Mouse (Mus musculus) urinary bladder, adult 2 months (tissue): ENCODE measurements around the gene Fut9. TPM values are rescaled to one million over a fixed set of nuclear protein-coding genes. Genes with fewer than 3 reads are reported as not detected.

Experiments used
- DNase-seq: peaks from one replicate; pipeline ENCODE4 v3.0.0; 2022; ENCODE audit warnings: low spot score
- polyA plus RNA-seq: library from polyadenylated mRNA; depleted of rRNA; stranded (reverse); fragments of >200 nt; gene quantifications from 2 replicates; pipeline ENCODE4 v1.2.3, GENCODE M21; 2012; rRNA removed

The Fut9 gene
- 2.2 and 2.8 TPM in 2 replicates for polyA plus RNA-seq

- DNase-seq = peak; percentile 28
These were observed at the start of gene Fut9 for GRCm38 (mm10) chr4:25799476-25800283. TSS of gene Fut9 (minus strand) at chr4:25800244.

- DNase-seq = no peak
These were observed 15.7 kb upstream of the Fut9 start for GRCm38 (mm10) chr4:25815783-25816182.

- DNase-seq = no peak
These were observed 13.3 kb upstream of the Fut9 start for GRCm38 (mm10) chr4:25813340-25813739.

- no peak for DNase-seq
These were observed 10.0 kb upstream of the Fut9 start for GRCm38 (mm10) chr4:25810058-25810457.

GRCm38 (mm10) chr4:25801751-25802150, 1.7 kb upstream of the Fut9 start:
- DNase-seq = no peak

- DNase-seq = no peak
These were observed 206 bp upstream of the Fut9 start for GRCm38 (mm10) chr4:25800284-25800616.

GRCm38 (mm10) chr4:25799051-25799475, 981 bp downstream of the Fut9 start:
- DNase-seq = no peak

GRCm38 (mm10) chr4:25798412-25798811, 1.6 kb downstream of the Fut9 start:
- DNase-seq = no peak

GRCm38 (mm10) chr4:25796149-25796548, 3.9 kb downstream of the Fut9 start:
- DNase-seq = no peak

- no peak for DNase-seq
These were observed 14.8 kb downstream of the Fut9 start for GRCm38 (mm10) chr4:25785276-25785675.

- no peak for DNase-seq
These were observed 31.4 kb downstream of the Fut9 start for GRCm38 (mm10) chr4:25768657-25769056.

- no peak for DNase-seq
These were observed 37.0 kb downstream of the Fut9 start for GRCm38 (mm10) chr4:25763091-25763490.

GRCm38 (mm10) chr4:25757909-25758548, 42.0 kb downstream of the Fut9 start:
- no peak for DNase-seq

GRCm38 (mm10) chr4:25741553-25741952, 58.5 kb downstream of the Fut9 start:
- DNase-seq = no peak

GRCm38 (mm10) chr4:25738782-25739181, 61.3 kb downstream of the Fut9 start:
- no peak for DNase-seq

- DNase-seq = no peak
These were observed 78.5 kb downstream of the Fut9 start for GRCm38 (mm10) chr4:25721576-25721975.

- no peak for DNase-seq
These were observed 86.1 kb downstream of the Fut9 start for GRCm38 (mm10) chr4:25713907-25714306.

GRCm38 (mm10) chr4:25684976-25685375, 115.1 kb downstream of the Fut9 start:
- DNase-seq = no peak

GRCm38 (mm10) chr4:25664196-25664595, 135.8 kb downstream of the Fut9 start:
- no peak for DNase-seq

GRCm38 (mm10) chr4:25661204-25661727, 138.8 kb downstream of the Fut9 start:
- no peak for DNase-seq

- no peak for DNase-seq
These were observed 141.3 kb downstream of the Fut9 start for GRCm38 (mm10) chr4:25658792-25659191.

- DNase-seq = no peak
These were observed 148.1 kb downstream of the Fut9 start for GRCm38 (mm10) chr4:25651902-25652301.

- no peak for DNase-seq
These were observed 151.9 kb downstream of the Fut9 start for GRCm38 (mm10) chr4:25648107-25648506.
